Mouse (Mus musculus): ENCODE data around the gene Ifngr1.
A peak's percentile ranks its signal among the peaks of the same experiment; 100 is the strongest.
"Not testable (repeated sequence)": the region's sequence is repeated elsewhere in the genome, so short reads cannot be mapped to it uniquely, and the experiment has no call there.

The Ifngr1 gene

GRCm38 (mm10) chr10:19589626-19590025 is 2.1 kb upstream of the Ifngr1 start:
- DNase-seq, result no peak

GRCm38 (mm10) chr10:19591286-19591640 is 486 bp upstream of the Ifngr1 start:
- DNase-seq, result no peak

DNA sequence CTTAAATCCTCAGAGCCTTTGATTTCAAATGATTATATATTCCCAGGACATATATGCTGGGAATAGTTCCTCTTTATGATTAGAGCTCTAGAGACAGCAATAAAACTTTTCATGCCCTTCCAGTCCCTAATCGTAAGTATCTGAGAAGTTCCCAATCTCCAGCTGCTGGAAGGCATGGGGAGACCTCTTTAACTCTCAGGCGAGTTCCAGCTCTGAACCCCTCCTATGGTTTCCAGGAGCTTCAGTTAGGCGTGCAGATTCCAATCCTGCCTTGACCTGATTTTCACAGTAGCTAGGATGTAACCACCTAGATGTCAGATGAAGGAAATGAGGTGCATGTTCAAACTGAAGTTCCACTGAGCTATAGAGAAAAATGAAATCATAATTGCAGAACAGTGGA is 807 bp downstream of the Ifngr1 start:
- no peak for DNase-seq

- no peak for DNase-seq
Observed at GRCm38 (mm10) chr10:19593296-19593695, 1.5 kb downstream of the Ifngr1 start.

DNA sequence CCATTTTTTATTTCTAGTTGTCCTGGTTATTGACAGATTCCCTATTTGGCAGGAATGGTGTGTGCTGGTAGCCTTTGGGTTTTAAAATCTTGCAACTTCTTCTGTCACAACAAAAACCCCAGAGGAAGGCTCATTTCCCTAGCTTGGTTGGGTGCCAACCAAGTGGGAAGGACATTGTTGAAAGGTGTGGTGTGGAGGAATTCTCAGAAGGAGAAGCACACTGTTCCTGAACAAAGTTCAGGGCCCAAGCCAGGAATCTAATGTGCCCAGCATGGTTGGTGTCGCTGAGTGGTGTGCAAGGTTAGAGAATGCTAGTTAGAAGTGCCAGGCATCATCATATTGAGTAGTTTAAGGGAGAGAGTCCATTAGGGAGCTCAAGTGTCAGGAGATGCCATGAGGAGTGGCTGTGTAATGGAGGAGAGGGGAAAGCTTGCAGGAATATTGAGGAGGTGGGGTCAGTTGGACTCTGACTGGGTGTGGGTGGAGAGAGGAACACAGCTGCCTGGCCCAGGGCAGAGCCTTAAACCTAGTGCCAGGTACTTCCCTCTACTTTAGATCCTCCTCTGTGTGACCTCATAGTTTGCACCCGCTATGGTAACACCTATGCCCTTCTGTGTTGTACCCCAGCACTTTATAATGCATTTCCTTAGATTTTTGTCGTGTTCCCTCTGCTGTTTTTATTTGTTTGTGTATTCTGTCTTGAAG is 2.6 kb downstream of the Ifngr1 start:
- no peak for DNase-seq

DNA sequence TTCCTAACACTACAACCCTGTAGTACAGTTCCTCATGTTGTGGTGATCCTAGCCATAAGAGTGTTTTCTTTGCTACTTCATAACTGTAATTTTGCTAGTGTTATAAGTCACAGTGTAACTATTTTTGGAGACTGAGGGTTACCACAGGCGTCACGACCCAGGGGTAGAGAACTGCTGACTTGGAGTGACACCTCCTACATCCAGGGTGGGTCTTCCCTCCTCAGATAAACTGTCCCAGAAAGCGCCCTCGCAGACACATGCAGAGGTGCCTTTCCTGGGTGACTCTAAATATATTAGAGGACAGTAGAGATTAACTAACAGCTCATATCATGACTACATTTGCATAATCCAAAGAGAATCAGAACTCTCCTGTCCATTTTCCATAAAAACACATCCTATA is 5.1 kb downstream of the Ifngr1 start:
- no peak for DNase-seq

DNA sequence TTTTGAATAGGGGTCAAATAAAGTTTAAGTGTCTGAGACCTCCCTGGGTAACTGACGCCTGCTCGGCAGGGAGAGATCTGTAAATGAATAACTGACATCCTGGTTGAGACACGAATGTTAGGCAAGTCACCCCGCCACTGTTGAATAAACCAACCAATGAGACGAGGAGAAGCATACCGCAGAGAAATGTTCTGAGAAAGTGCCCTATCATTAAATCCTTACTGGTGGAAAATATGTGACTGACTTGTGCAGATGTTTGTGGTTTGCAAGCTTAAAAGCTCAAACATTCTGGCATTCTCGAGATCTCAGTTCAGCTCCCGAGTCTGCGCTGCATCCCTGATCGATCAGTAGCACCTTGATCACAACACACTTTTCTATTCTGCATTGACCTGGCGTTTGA is 6.3 kb downstream of the Ifngr1 start:
- no peak for DNase-seq

DNA sequence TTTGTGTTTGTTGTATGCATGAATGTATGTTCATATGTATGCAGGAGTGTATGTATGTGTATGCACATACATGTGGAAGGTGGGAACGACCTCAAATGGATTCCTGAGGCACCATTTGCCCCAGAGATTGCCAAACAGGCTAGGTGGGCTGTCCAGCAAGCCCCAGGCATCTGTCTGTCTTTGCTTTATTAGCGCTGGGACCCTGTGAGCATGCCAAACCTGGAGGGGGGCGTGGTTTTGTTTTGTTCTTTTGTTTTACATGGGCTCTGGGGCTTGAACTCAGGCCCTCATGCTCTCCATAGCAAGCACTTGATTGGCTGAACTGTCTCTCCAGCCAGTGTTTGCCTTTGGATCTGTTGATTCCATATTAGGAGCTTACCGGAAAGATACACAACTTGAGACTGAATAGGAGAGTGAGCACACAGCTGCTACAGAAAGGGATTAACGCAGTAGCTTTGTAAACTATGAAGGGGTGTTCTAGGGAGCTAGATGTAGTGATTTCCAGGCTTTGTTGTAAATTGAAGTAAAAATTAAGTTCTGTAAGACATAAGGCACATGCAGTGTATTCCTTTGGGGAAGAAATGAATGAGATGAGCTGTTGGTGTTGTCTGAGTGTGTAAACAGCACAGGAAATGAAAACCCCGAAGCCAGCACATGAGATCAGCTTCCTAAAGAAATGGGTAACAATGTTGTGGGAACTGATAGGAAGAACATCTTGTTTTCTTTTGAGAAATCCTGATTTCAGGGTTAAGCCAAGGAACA is 7.8 kb downstream of the Ifngr1 start:
- no peak for DNase-seq

- no peak for DNase-seq
Observed at GRCm38 (mm10) chr10:19600093-19600420, 8.3 kb downstream of the Ifngr1 start.

DNA sequence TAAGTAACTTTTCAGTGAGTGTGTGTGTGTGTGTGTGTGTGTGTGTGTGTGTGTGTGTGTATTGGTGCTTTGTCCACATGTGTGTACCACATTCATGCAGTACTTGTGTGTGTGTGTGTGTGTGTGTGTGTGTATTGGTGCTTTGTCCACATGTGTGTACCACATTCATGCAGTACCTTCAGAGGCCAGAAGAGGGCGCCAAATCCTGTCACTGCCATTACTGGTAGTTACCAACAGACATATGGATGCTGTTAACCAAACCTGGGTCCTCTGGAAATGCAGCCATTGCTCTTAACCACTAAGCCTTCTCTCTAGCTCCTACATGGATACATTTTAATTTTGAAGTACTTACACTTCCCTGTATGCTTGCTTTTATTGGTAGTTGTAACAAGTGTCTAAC is 9.8 kb downstream of the Ifngr1 start:
- DNase-seq, result not testable (repeated sequence)

DNA sequence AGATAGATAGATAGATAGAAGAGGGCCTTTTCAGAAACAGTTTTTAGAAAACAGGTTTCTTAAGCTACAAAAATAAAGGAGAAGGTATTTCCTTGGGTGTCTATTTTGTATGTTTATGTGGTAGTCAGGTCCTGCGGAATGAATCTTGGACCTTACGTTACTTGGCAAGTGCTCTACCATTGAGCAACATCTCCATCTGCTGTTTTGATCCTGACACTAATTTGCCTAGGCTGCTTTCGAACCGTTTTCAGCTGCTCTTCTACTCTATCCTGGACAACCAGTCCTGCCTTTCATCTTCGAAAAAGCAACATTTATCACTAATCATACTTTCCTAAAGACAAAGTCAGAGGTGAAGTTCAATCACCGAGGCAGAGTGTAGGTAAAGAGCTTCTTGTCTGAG is 11.5 kb downstream of the Ifngr1 start:
- DNase-seq, result no peak

DNA sequence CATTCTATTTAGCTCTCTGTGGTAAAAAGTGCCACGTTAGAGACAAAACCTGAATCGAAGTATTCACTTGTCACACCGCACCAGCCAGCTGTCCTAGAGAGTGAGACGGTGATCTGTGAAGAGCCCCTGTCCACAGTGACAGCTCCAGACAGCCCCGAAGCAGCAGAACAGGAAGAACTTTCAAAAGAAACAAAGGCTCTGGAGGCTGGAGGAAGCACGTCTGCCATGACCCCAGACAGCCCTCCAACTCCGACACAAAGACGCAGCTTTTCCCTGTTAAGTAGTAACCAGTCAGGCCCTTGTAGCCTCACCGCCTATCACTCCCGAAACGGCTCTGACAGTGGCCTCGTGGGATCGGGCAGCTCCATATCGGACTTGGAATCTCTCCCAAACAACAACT is 17.4 kb downstream of the Ifngr1 start:
- DNase-seq, result no peak

DNA sequence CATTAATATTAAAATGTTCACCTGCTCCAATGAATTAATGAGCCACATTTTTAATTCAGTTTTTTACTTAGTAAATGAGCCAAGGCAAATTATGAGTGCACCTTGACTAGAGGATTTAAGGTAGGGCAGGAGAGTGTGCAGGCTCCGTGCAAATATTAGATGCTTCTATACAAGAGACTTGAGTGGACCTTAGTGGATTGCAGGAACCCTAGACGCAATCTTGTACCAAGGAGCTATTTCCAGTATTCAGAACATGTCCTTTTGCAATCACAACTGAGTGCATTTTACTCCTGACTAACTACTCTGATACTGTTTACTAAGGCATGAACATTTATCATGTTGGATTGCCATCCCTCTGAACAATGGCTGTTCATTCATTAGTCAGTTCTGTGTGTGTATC is 19.9 kb downstream of the Ifngr1 start:
- DNase-seq, result peak in 1 of 2 experiments; percentile 40

DNA sequence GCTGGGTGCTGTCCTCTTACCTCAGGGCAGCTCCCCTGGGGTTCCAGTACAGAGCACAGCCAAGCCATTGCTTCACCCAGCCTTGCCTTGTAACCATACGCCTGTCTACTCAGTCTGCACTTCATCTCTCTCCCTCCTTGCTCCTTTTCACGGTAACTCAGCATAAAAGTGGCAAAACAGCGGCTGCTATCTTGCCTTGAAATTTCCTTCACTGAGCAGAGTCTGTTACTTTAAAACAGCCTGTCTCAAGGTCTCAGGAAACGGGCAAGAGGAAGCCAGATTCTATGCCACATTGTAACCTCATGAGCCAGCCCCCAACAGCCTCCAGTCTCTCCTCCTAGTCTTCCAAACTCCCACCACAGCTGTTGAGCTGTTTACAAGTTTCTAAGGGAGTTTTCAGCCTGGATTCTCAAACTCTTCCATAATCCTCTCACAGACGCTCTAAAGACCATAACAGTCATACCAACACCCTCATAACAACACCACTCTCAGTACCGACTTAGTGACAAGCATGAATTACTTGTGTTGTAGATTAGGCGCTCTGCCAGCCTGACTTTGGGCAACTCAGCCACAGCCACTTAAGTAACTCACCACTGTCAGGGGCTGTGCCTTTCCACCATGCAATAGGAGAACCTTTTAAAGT is 21.5 kb downstream of the Ifngr1 start:
- DNase-seq, result peak; percentile 45 to 53

DNA sequence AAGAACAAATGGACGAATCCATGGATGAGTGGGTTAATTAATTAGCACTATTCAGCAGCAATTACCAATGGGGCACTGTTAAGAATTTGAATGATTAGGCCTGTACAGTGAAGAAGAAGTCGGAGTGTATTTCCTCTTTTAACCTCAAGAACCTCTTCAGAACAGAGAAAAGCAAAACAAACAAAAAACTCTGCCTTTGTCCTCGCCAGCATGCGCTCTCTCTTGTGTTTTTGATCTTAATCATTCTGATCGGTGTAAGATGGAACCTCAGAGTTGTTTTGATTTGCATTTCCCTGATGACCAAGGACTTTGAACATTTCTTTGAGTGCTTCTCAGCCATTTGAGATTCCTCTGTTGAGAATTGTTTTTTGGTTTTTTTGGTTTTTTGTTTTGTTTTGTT is 28.0 kb downstream of the Ifngr1 start:
- DNase-seq, result no peak

- DNase-seq, result peak; percentile 64 to 74
Observed at GRCm38 (mm10) chr10:19621408-19622048, 29.8 kb downstream of the Ifngr1 start, which contains the start of gene Il22ra2. Il22ra2 (plus strand) TSS chr10:19621998.

DNA sequence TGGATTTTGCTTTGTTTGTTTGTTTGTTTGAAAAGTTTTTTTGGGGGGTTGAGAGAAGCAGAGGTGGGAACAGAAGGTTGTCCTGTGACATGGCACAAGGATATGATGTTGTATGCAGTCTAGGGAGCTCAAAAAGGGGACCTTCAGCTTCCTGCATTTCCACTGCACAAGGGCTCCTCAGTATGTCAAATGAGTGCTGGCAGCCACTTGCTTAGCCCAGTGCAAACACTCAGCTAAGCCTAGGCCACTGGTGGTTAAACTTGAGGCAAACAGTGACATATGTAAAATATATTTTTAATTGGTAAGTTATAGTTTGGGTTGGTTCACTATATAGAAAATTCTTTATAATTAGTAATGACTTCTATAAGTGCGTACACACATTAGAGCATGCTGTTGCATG is 32.9 kb downstream of the Ifngr1 start:
- DNase-seq, result no peak

- DNase-seq, result no peak
Observed at GRCm38 (mm10) chr10:19627342-19627741, 35.6 kb downstream of the Ifngr1 start.

DNA sequence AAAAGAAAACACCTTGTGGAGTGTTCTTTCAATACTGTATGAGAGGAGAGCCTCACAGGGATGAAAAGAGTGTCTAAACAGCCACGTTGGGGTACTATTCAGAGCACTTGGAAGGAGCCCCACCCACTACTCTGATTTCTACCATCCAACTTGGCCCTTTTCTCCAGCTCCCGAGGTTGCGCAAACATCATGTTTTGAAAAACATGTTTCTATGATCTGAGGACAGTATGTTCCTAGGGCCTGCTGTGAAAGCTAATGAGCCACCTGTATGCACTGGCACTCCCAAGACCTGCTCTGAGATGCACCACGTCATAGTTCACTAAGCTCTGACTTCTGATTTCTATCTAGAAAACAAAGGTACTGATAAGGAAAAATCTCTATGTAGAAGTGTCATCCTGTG is 36.0 kb downstream of the Ifngr1 start:
- peak; percentile 43 to 73 for DNase-seq

DNA sequence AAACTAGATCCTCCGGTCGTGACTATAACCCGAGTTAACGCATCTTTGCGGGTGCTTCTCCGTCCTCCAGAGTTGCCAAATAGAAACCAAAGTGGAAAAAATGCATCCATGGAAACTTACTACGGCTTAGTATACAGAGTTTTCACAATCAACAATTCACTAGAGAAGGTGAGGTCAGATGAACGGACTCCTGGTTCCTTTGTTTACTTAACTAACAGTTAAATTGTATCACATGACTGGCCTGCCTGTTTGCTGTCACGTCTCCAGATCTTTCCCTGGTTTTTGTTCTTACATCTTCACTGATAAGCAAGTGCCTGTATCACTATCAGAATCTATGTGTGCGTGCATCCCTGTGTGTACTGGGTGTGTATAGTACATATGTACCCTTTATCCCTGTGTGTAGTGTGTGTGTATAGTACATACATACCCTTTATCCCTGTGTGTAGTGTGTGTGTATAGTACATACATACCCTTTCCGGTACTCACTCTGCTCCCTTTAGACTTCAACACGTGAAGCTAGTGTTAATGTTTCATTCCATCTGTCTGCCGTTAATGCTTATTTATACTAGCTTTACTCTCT is 40.0 kb downstream of the Ifngr1 start:
- DNase-seq, result no peak

DNA sequence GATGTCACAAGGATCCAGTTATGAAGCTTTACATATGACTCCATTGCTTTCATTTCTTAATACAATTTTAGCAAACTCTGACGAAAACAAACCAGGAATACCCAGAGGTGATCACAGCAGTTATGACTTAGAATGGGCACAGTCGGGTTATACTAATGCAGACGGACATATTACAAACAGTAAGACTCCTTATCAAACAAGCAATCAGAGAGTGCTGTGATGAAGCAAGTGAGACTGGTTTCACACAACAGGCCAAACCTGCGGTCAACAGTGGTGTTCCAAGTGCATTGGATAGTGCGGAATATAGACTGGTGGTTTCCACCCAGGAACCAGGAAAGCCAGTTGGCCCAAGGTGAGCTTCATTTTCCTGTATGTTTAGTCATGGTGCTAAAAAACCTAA is 47.1 kb downstream of the Ifngr1 start:
- DNase-seq, result no peak

- no peak for DNase-seq
Observed at GRCm38 (mm10) chr10:19639630-19640029, 47.9 kb downstream of the Ifngr1 start.

DNA sequence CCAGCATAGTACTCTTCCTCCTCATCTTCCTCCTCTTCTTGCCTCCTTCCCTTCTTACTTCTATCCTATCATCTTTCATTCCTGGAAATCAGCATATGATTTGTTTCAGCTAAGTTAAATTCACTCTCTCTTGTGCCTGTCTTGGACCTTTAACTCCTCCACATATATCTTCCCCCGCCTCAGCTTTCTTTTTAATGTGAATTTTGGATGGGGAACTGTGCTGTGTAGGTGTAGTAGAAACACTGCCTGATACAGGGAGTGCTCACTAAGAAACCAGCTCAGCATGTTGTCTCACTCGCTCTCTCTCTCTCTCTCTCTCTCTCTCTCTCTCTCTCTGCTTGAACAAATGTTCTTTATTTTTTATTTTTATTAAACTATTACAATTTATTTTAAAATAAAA is 53.4 kb downstream of the Ifngr1 start:
- DNase-seq, result no peak

Data from lung, adult 18-20 months (tissue).